Mouse (Mus musculus) cerebellum, adult 9-10 months (tissue): ENCODE measurements around the gene Bcl2l14.

Source experiments
- DNase-seq: peaks from one replicate; pipeline ENCODE4 v3.0.0; 2022

Gene Bcl2l14

GRCm38 (mm10) chr6:134396018-134396417, at the start of gene Bcl2l14:
Bcl2l14 (plus strand) TSS chr6:134396318.
- DNase-seq = no peak

- DNase-seq = no peak
These were observed 47.5 kb upstream of the Bcl2l14 start for GRCm38 (mm10) chr6:134348526-134349067.

- no peak for DNase-seq
These were observed 43.2 kb upstream of the Bcl2l14 start for GRCm38 (mm10) chr6:134352881-134353280.

GRCm38 (mm10) chr6:134353751-134354150, 42.4 kb upstream of the Bcl2l14 start:
- no peak for DNase-seq

- no peak for DNase-seq
These were observed 38.5 kb upstream of the Bcl2l14 start for GRCm38 (mm10) chr6:134357570-134357969.

- DNase-seq = no peak
These were observed 36.0 kb upstream of the Bcl2l14 start for GRCm38 (mm10) chr6:134360079-134360478.

- DNase-seq = no peak
These were observed 31.5 kb upstream of the Bcl2l14 start for GRCm38 (mm10) chr6:134364644-134365043.

GRCm38 (mm10) chr6:134365952-134366351, 30.2 kb upstream of the Bcl2l14 start:
- DNase-seq = no peak

- DNase-seq = no peak
These were observed 29.5 kb upstream of the Bcl2l14 start for GRCm38 (mm10) chr6:134366366-134367351.

GRCm38 (mm10) chr6:134367366-134368281, 28.5 kb upstream of the Bcl2l14 start:
- no peak for DNase-seq

- DNase-seq = no peak
These were observed 23.2 kb upstream of the Bcl2l14 start for GRCm38 (mm10) chr6:134372946-134373345.

- no peak for DNase-seq
These were observed 18.9 kb upstream of the Bcl2l14 start for GRCm38 (mm10) chr6:134377201-134377600.

- DNase-seq = no peak
These were observed 18.3 kb upstream of the Bcl2l14 start for GRCm38 (mm10) chr6:134377856-134378255.

GRCm38 (mm10) chr6:134381462-134381861, 14.7 kb upstream of the Bcl2l14 start:
- no peak for DNase-seq

- no peak for DNase-seq
These were observed 10.2 kb upstream of the Bcl2l14 start for GRCm38 (mm10) chr6:134385931-134386330.

GRCm38 (mm10) chr6:134387396-134387795, 8.7 kb upstream of the Bcl2l14 start:
- no peak for DNase-seq

GRCm38 (mm10) chr6:134388424-134389110, 7.6 kb upstream of the Bcl2l14 start:
- peak; percentile 5 for DNase-seq

GRCm38 (mm10) chr6:134389248-134389891, 6.7 kb upstream of the Bcl2l14 start:
- peak; percentile 73 for DNase-seq

- no peak for DNase-seq
These were observed 6.2 kb upstream of the Bcl2l14 start for GRCm38 (mm10) chr6:134389917-134390316.

- DNase-seq = no peak
These were observed 5.3 kb upstream of the Bcl2l14 start for GRCm38 (mm10) chr6:134390837-134391236.

GRCm38 (mm10) chr6:134402914-134403683, 7.0 kb downstream of the Bcl2l14 start:
- DNase-seq = no peak
